Mouse (Mus musculus) olfactory bulb, adult 2 months (tissue): ENCODE data around the gene Zdhhc12.

Experiments
- CTCF ChIP-seq: fragments of 200-500 bp; IDR thresholded peaks from 2 replicates; pipeline ENCODE4 v1.5.1; 2012; ENCODE audit warnings: low read depth, mild to moderate bottlenecking, low read length, moderate library complexity; ENCODE audit not compliant: insufficient read depth
- POLR2A ChIP-seq: fragments of 200-500 bp; IDR thresholded peaks from 2 replicates; pipeline ENCODE4 v1.6.1; 2012; ENCODE audit warnings: mild to moderate bottlenecking, low read depth, low read length, moderate library complexity; ENCODE audit not compliant: insufficient read depth

DNA sequence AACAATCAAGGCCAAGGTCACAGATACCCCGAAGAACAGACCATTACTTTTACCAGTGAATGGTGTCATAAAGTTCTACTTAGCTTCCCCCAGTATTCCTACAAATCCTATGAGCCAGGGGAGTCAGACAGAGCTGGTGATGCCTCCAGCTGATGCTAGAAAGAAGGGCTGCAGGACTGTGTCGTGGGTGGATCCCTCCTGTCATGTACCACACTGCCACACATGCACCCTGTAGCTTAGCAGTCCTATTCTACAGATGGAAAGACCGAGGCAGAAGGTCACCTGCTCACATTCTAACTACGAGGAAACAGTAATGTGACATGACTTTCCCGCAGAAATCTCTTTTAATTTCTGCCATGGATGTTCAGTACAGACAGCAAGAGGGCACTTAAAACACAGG is 29.3 kb upstream of the Zdhhc12 start:
- no peak for TF ChIP-seq CTCF
- no peak for TF ChIP-seq POLR2A
